In genomic region chr3:98339097-98339705, GRCm38 (mm10) we compare ENCODE assay signal across 8 mouse cellular contexts. TPM values are rescaled to one million over a fixed set of nuclear protein-coding genes. Genes with fewer than 3 reads are reported as not detected.
A peak's percentile ranks its signal among the peaks of the same experiment; 100 is the strongest.
DNase-seq lines count a peak whose midpoint lies in the region; ATAC-seq and TF ChIP-seq lines count a peak whose summit lies in the region.

No protein-coding gene starts in this region.

- H3K4me2 ChIP-seq in forebrain, embryonic 14.5 days (ENCODE audit: low read length) = peak overlapping the region; percentile 95

- H3K27me3 ChIP-seq in forebrain, embryonic 14.5 days (replicated peaks; ENCODE audit: control insufficient read depth, insufficient read depth, low read length) = no peaks in the 10 kb centered on the region
- H3K27me3 ChIP-seq in hindbrain, embryonic 10.5 days (ENCODE audit: insufficient read depth, poor library complexity, severe bottlenecking) = no peaks in the 10 kb centered on the region

- WGBS in forebrain, embryonic 14.5 days = under 1% methylated on average over 46 of the region's 46 CpGs
- WGBS in hindbrain, embryonic 10.5 days = 0% methylated on average over 46 of the region's 46 CpGs

- TF ChIP-seq CTCF in brain, embryonic 14.5 days (IDR thresholded peaks at IDR 0.05; ENCODE audit: borderline replicate concordance, extremely low read depth, insufficient read depth, insufficient read length) = no peak

- H3K27ac ChIP-seq in forebrain, embryonic 14.5 days (ENCODE audit: low read depth, low read length) = peak overlapping the region; percentile 44; the same call in 1 of the 2 replicates
- peak overlapping the region; percentile 95 for H3K27ac ChIP-seq in hindbrain, embryonic 10.5 days

- TF ChIP-seq POLR2A in brain, embryonic 14.5 days (IDR thresholded peaks at IDR 0.05; ENCODE audit: borderline replicate concordance, extremely low read depth, insufficient read depth, insufficient read length, poor library complexity, severe bottlenecking) = 0 out of 2 replicates have a peak, but pooled peaks have one; percentile 2

- peak; percentile 71 for ATAC-seq in forebrain, embryonic 14.5 days

- no peaks in the 10 kb centered on the region; the same call in 1 of the 2 replicates for H3K36me3 ChIP-seq in forebrain, embryonic 14.5 days (ENCODE audit: control insufficient read depth, insufficient read depth, low read length)
- peaks cover 12% of the 10 kb centered on the region for H3K36me3 ChIP-seq in hindbrain, embryonic 10.5 days

- peaks cover 15% of the 10 kb centered on the region; the same call in 1 of the 2 replicates for H3K4me1 ChIP-seq in forebrain, embryonic 14.5 days (ENCODE audit: control insufficient read depth, insufficient read depth, low read length)
- H3K4me1 ChIP-seq in hindbrain, embryonic 10.5 days (replicated peaks) = peaks cover 43% of the 10 kb centered on the region

- peak; percentile 34 for DNase-seq in MEL-GATA-1-ER (ENCODE audit: extremely low read depth, low read depth)
- peak; percentile 62 for DNase-seq in brain, embryonic 14.5 days (ENCODE audit: low read depth)
- DNase-seq in forebrain, embryonic 14.5 days (ENCODE audit: low spot score) = peak; percentile 67
- DNase-seq in hindbrain, embryonic 10.5 days (ENCODE audit: low spot score) = peak; percentile 69
- DNase-seq in layer of hippocampus, adult 9-11 months = peak; percentile 51
- DNase-seq in lung, postnatal 25 days (ENCODE audit: low spot score) = peak; percentile 30
- DNase-seq in retina, embryonic 14.5 days (ENCODE audit: low spot score) = peak; percentile 42
- peak; percentile 75 for DNase-seq in yolk sac, embryonic 10.5 days (ENCODE audit: low spot score)

- peak overlapping the region; percentile 74 for H3K9ac ChIP-seq in forebrain, embryonic 14.5 days (ENCODE audit: low read length)

- H3K9me3 ChIP-seq in forebrain, embryonic 14.5 days (replicated peaks; ENCODE audit: control insufficient read depth, low read length) = no peaks in the 10 kb centered on the region
- no peaks in the 10 kb centered on the region for H3K9me3 ChIP-seq in hindbrain, embryonic 10.5 days

- H3K4me3 ChIP-seq in forebrain, embryonic 14.5 days (ENCODE audit: low read depth, low read length) = peak overlapping the region; percentile 59
- peak overlapping the region; percentile 90 for H3K4me3 ChIP-seq in hindbrain, embryonic 10.5 days

RNA-seq across cellular contexts. Expression of gene Phgdh, which starts 0.6 kb away (rescaled TPM):
- polyA plus RNA-seq in brain, embryonic 14.5 days (2012; rRNA removed) = 119 and 137 TPM in 2 replicates
- 215 and 245 TPM in 2 replicates for polyA plus RNA-seq in forebrain, embryonic 14.5 days (2014; fragmentation: Nextera tagmentation; extraction: Ambion mirVana)
- polyA plus RNA-seq in hindbrain, embryonic 10.5 days (2016; fragmentation: Nextera tagmentation; extraction: Ambion mirVana) = 345 and 380 TPM in 2 replicates

RNA-seq across cellular contexts. Expression of gene Zfp697, which starts 43.1 kb away (rescaled TPM):
- 16.6 and 27.2 TPM in 2 replicates for polyA plus RNA-seq in brain, embryonic 14.5 days (2012; rRNA removed)
- 16.0 and 17.3 TPM in 2 replicates for polyA plus RNA-seq in forebrain, embryonic 14.5 days (2014; fragmentation: Nextera tagmentation; extraction: Ambion mirVana)
- polyA plus RNA-seq in hindbrain, embryonic 10.5 days (2016; fragmentation: Nextera tagmentation; extraction: Ambion mirVana) = 6.6 and 8.0 TPM in 2 replicates

RNA-seq across cellular contexts. Expression of gene Hmgcs2, which starts 59.0 kb away (rescaled TPM):
- polyA plus RNA-seq in brain, embryonic 14.5 days (2012; rRNA removed) = 5.3 and 9.4 TPM in 2 replicates
- polyA plus RNA-seq in forebrain, embryonic 14.5 days (2014; fragmentation: Nextera tagmentation; extraction: Ambion mirVana) = 10.2 and 14.7 TPM in 2 replicates
- polyA plus RNA-seq in hindbrain, embryonic 10.5 days (2016; fragmentation: Nextera tagmentation; extraction: Ambion mirVana) = 2.2 and 3.8 TPM in 2 replicates

Comparison
In these comparisons a context has a peak if more than half of its experiments do, and no peak if none do; other contexts are left out.
1. Peak in every context shown above with its lines: DNase-seq, ATAC-seq, H3K4me3 ChIP-seq and H3K27ac ChIP-seq.